Mouse (Mus musculus): Measurements from ENCODE around the gene Ppp1r1b. TPM values are rescaled to one million over a fixed set of nuclear protein-coding genes. Genes with fewer than 3 reads are reported as not detected.

Ppp1r1b gene
- total and polyA plus RNA-seq, 3 experiments: 0.08 TPM; not detected in 2

GRCm38 (mm10) chr11:98313790-98314323, 34.3 kb upstream of the Ppp1r1b start:
- H3K27ac ChIP-seq (ENCODE audit: insufficient read depth, low read depth): no peak overlapping the region
- peak; percentile 47 for DNase-seq (ENCODE audit: extremely low read depth)
- no peaks in the 10 kb centered on the region for H3K9me3 ChIP-seq (replicated peaks; ENCODE audit: low read length)
- in situ Hi-C loops (cut with MboI; ENCODE audit: low pct_ligation_motif_present, low pct_unique_long_range_greater_than_20kb, low sequenced_read_pairs) (no loop called here), dilution Hi-C loops (cut with MboI; ENCODE audit: extremely low pct_ligation_motif_present, extremely low pct_unique_long_range_greater_than_20kb, low sequenced_read_pairs) (no loop called here)
- no peaks in the 10 kb centered on the region for H3K36me3 ChIP-seq (replicated peaks in 1 of 2; ENCODE audit: control insufficient read depth in 1 of 2, insufficient read depth in 1 of 2, low read length in 1 of 2)
- peak overlapping the region; percentile 85 for H3K4me2 ChIP-seq (ENCODE audit: insufficient read depth, low read depth, poor library complexity, severe bottlenecking)
- TF ChIP-seq MXI1 (IDR thresholded peaks at IDR 0.05; ENCODE audit: low read depth, low read length) (peak; percentile 54; the same call in 1 of the 2 replicates), CTCF (conservative IDR thresholded peaks at IDR 0.05 in 1 of 2, IDR thresholded peaks at IDR 0.05 in 1 of 2; ENCODE audit: low read depth in 2 of 2, low read length in 2 of 2) (no peak), MEF2A (IDR thresholded peaks at IDR 0.05; ENCODE audit: borderline replicate concordance, low read depth, low read length) (no peak), KAT2A (IDR thresholded peaks at IDR 0.05; ENCODE audit: insufficient replicate concordance, low read length) (no peak), SIN3A (IDR thresholded peaks at IDR 0.05; ENCODE audit: low read length) (peak; percentile 76), UBTF (IDR thresholded peaks at IDR 0.05; ENCODE audit: low read depth, low read length) (no peak), ZMIZ1 (IDR thresholded peaks at IDR 0.05; ENCODE audit: low read depth, low read length) (no peak), BHLHE40 (IDR thresholded peaks at IDR 0.05; ENCODE audit: low read depth, low read length) (peak; percentile 39), PAX5 (IDR thresholded peaks at IDR 0.05; ENCODE audit: low read length) (no peak), POLR2AphosphoS2 (IDR thresholded peaks at IDR 0.05; ENCODE audit: low read depth, low read length) (no peak), TBP (conservative IDR thresholded peaks at IDR 0.05; ENCODE audit: low read depth, low read length) (no peak), NRF1 (IDR thresholded peaks at IDR 0.05; ENCODE audit: low read depth, low read length) (no peak)
- peaks cover 0 to 4% of the 10 kb centered on the region in 2 experiments; a peak in 3 of 4 replicates for H3K4me1 ChIP-seq (ENCODE audit: control insufficient read depth in 1 of 2, insufficient read depth in 2 of 2)
- H3K27me3 ChIP-seq (replicated peaks): peaks cover 87% of the 10 kb centered on the region
- H3K79me2 ChIP-seq (replicated peaks; ENCODE audit: control insufficient read depth, extremely low read depth, insufficient read depth, poor library complexity, severe bottlenecking): no peaks in the 10 kb centered on the region
- no peak overlapping the region for H3K9ac ChIP-seq (ENCODE audit: insufficient read depth, low read depth)
- no peak overlapping the region for H3K4me3 ChIP-seq (replicated peaks in 1 of 3; ENCODE audit: low read depth in 2 of 3, low read length in 2 of 3, poor library complexity in 1 of 3)

- H3K27me3 ChIP-seq (replicated peaks): peaks cover 92% of the 10 kb centered on the region
- dilution Hi-C loops (cut with MboI; ENCODE audit: extremely low pct_ligation_motif_present, extremely low pct_unique_long_range_greater_than_20kb, low sequenced_read_pairs): no loop called here
- no peaks in the 10 kb centered on the region for H3K36me3 ChIP-seq (replicated peaks in 1 of 2; ENCODE audit: control insufficient read depth in 1 of 2, insufficient read depth in 1 of 2, low read length in 1 of 2)
These were observed 30.7 kb upstream of the Ppp1r1b start for GRCm38 (mm10) chr11:98317479-98317878.

More at GRCm38 (mm10) chr11:98317479-98317878, 30.7 kb upstream of the Ppp1r1b start:
- no peak overlapping the region for H3K9ac ChIP-seq (ENCODE audit: insufficient read depth, low read depth)
- H3K27ac ChIP-seq (ENCODE audit: insufficient read depth, low read depth): no peak overlapping the region
- H3K9me3 ChIP-seq (replicated peaks; ENCODE audit: low read length): no peaks in the 10 kb centered on the region
- no peak for TF ChIP-seq ZC3H11A (IDR thresholded peaks at IDR 0.05; ENCODE audit: low read depth, low read length)
- TF ChIP-seq USF2 (conservative IDR thresholded peaks at IDR 0.05; ENCODE audit: low read depth, low read length): no peak
- no peak for TF ChIP-seq CTCF (conservative IDR thresholded peaks at IDR 0.05 in 1 of 2, IDR thresholded peaks at IDR 0.05 in 1 of 2; ENCODE audit: low read depth in 2 of 2, low read length in 2 of 2)
- TF ChIP-seq UBTF (IDR thresholded peaks at IDR 0.05; ENCODE audit: low read depth, low read length): no peak
- no peak for TF ChIP-seq SMC3 (IDR thresholded peaks at IDR 0.05; ENCODE audit: low read depth, low read length)
- no peak for TF ChIP-seq POLR2AphosphoS2 (IDR thresholded peaks at IDR 0.05; ENCODE audit: low read depth, low read length)
- no peak for TF ChIP-seq NRF1 (IDR thresholded peaks at IDR 0.05; ENCODE audit: low read depth, low read length)
- TF ChIP-seq HCFC1 (IDR thresholded peaks at IDR 0.05; ENCODE audit: low read depth, low read length): no peak
- TF ChIP-seq RAD21 (IDR thresholded peaks at IDR 0.05; ENCODE audit: low read depth, low read length): no peak
- TF ChIP-seq RCOR1 (conservative IDR thresholded peaks at IDR 0.05; ENCODE audit: low read depth, low read length): no peak
- no peak for TF ChIP-seq JUND (conservative IDR thresholded peaks at IDR 0.05; ENCODE audit: low read depth, low read length)
- TF ChIP-seq MEF2A (IDR thresholded peaks at IDR 0.05; ENCODE audit: borderline replicate concordance, low read depth, low read length): no peak
- no peak for TF ChIP-seq TCF12 (IDR thresholded peaks at IDR 0.05; ENCODE audit: low read depth, low read length)
- in situ Hi-C loops (cut with MboI; ENCODE audit: low pct_ligation_motif_present, low pct_unique_long_range_greater_than_20kb, low sequenced_read_pairs): no loop called here
- no peak overlapping the region for H3K4me3 ChIP-seq (replicated peaks in 1 of 3; ENCODE audit: low read depth in 2 of 3, low read length in 2 of 3, poor library complexity in 1 of 3)
- peaks cover 0 to 4% of the 10 kb centered on the region in 2 experiments; a peak in 3 of 4 replicates for H3K4me1 ChIP-seq (ENCODE audit: control insufficient read depth in 1 of 2, insufficient read depth in 2 of 2)
- no peak overlapping the region for H3K4me2 ChIP-seq (ENCODE audit: insufficient read depth, low read depth, poor library complexity, severe bottlenecking)
- no peak for DNase-seq (ENCODE audit: extremely low read depth)
- no peaks in the 10 kb centered on the region for H3K79me2 ChIP-seq (replicated peaks; ENCODE audit: control insufficient read depth, extremely low read depth, insufficient read depth, poor library complexity, severe bottlenecking)

Data from CH12.LX (cell line).